Mouse (Mus musculus): Measurements from ENCODE around the gene Phldb2. TPM values are rescaled to one million over a fixed set of nuclear protein-coding genes. Genes with fewer than 3 reads are reported as not detected.

The Phldb2 gene
- total RNA-seq, 2 experiments from 2014 or later = not detected

- no peak for ATAC-seq (replicated peaks; ENCODE audit: low FRiP score, poor library complexity, severe bottlenecking)
Measured at GRCm38 (mm10) chr16:45849045-45849444, 104.4 kb downstream of the Phldb2 start.

- no peak for ATAC-seq (replicated peaks; ENCODE audit: low FRiP score, poor library complexity, severe bottlenecking)
Measured at GRCm38 (mm10) chr16:45844875-45845274, 108.5 kb downstream of the Phldb2 start.

GRCm38 (mm10) chr16:45844049-45844780 lies 109.2 kb downstream of the Phldb2 start:
- ATAC-seq (replicated peaks; ENCODE audit: low FRiP score, poor library complexity, severe bottlenecking) = no peak

GRCm38 (mm10) chr16:45843351-45843891 lies 110.0 kb downstream of the Phldb2 start:
- ATAC-seq (replicated peaks; ENCODE audit: low FRiP score, poor library complexity, severe bottlenecking) = no peak

GRCm38 (mm10) chr16:45842440-45842839 lies 111.0 kb downstream of the Phldb2 start:
- ATAC-seq (replicated peaks; ENCODE audit: low FRiP score, poor library complexity, severe bottlenecking) = no peak

GRCm38 (mm10) chr16:45841806-45842205 lies 111.6 kb downstream of the Phldb2 start:
- no peak for ATAC-seq (replicated peaks; ENCODE audit: low FRiP score, poor library complexity, severe bottlenecking)

- no peak for ATAC-seq (replicated peaks; ENCODE audit: low FRiP score, poor library complexity, severe bottlenecking)
Measured at GRCm38 (mm10) chr16:45841016-45841415, 112.4 kb downstream of the Phldb2 start.

GRCm38 (mm10) chr16:45837541-45838342 lies 115.7 kb downstream of the Phldb2 start:
- no peak for ATAC-seq (replicated peaks; ENCODE audit: low FRiP score, poor library complexity, severe bottlenecking)

- no peak for ATAC-seq (replicated peaks; ENCODE audit: low FRiP score, poor library complexity, severe bottlenecking)
Measured at GRCm38 (mm10) chr16:45832747-45833108, 120.7 kb downstream of the Phldb2 start.

- ATAC-seq (replicated peaks; ENCODE audit: low FRiP score, poor library complexity, severe bottlenecking) = no peak
Measured at GRCm38 (mm10) chr16:45832061-45832746, 121.2 kb downstream of the Phldb2 start.

GRCm38 (mm10) chr16:45831094-45831872 lies 122.1 kb downstream of the Phldb2 start:
- ATAC-seq (replicated peaks; ENCODE audit: low FRiP score, poor library complexity, severe bottlenecking) = no peak

GRCm38 (mm10) chr16:45830096-45830866 lies 123.1 kb downstream of the Phldb2 start:
- ATAC-seq (replicated peaks; ENCODE audit: low FRiP score, poor library complexity, severe bottlenecking) = no peak

- ATAC-seq (replicated peaks; ENCODE audit: low FRiP score, poor library complexity, severe bottlenecking) = no peak
Measured at GRCm38 (mm10) chr16:45825309-45825708, 128.1 kb downstream of the Phldb2 start.

GRCm38 (mm10) chr16:45824025-45824424 lies 129.4 kb downstream of the Phldb2 start:
- no peak for ATAC-seq (replicated peaks; ENCODE audit: low FRiP score, poor library complexity, severe bottlenecking)

GRCm38 (mm10) chr16:45819911-45820310 lies 133.5 kb downstream of the Phldb2 start:
- no peak for ATAC-seq (replicated peaks; ENCODE audit: low FRiP score, poor library complexity, severe bottlenecking)

- no peak for ATAC-seq (replicated peaks; ENCODE audit: low FRiP score, poor library complexity, severe bottlenecking)
Measured at GRCm38 (mm10) chr16:45817795-45818194, 135.6 kb downstream of the Phldb2 start.

GRCm38 (mm10) chr16:45816670-45817069 lies 136.7 kb downstream of the Phldb2 start:
- no peak for ATAC-seq (replicated peaks; ENCODE audit: low FRiP score, poor library complexity, severe bottlenecking)

- no peak for ATAC-seq (replicated peaks; ENCODE audit: low FRiP score, poor library complexity, severe bottlenecking)
Measured at GRCm38 (mm10) chr16:45814611-45815010, 138.8 kb downstream of the Phldb2 start.

- no peak for ATAC-seq (replicated peaks; ENCODE audit: low FRiP score, poor library complexity, severe bottlenecking)
Measured at GRCm38 (mm10) chr16:45811788-45812187, 141.6 kb downstream of the Phldb2 start.
